Mouse (Mus musculus) skeletal muscle tissue, postnatal 0 days (tissue): ENCODE results near the gene AL731706.1. TPM values are rescaled to one million over a fixed set of nuclear protein-coding genes. Genes with fewer than 3 reads are reported as not detected.

ENCODE experiments used
- polyA plus RNA-seq: library from polyadenylated mRNA; unstranded; fragments of >200 nt; fragmentation: Nextera tagmentation; extraction: Ambion mirVana; gene quantifications from 2 replicates; pipeline ENCODE4 v1.2.1, GENCODE M21; 2015

Gene AL731706.1
- 44.6 and 45.8 TPM in 2 replicates for polyA plus RNA-seq

DNA sequence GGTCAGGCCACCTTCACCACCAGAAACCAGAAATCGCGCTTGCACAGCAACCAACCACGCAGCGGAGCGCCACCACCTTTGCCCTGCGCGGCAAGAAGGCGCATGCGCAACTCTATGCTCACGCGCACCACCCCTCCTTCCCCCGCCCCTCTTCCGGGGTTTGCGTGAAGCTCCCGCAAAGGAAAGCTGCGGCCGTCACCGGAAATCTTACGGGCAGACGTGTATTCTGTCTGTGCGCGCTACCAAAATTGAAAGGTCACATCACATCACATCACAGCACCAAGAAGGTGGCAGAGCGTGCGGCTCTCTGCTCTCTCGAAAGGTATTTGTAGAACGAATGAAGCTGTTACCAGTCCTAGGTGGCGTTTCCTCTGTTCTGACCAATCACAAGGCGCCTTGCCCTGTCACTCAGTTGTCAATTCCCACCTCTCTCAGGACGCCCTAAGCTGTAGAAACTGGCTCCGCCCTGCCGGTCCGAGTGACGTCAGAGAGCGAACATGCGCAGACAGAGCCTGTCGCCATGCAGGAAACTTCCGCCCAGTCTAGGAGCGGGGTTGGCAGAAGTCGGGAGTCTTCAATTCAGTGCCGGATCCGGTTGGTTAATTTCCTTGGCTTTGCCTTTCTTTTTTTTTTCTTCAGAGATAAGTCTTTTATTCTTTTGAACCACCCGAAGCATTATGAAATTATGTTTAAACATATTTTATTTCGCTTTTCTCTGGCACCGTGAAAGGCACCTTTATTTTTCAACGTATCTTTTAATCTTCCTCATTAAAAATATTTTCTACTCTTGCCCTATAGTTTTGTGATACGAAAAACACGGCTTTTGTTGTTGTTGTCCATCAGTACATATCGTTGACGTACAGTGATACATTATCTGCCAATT is at the start of gene AL731706.1, which contains the start of the genes Slx4ip and Mkks:
TSS of gene AL731706.1 (minus strand) at position 322 of the 883 bp plus-strand sequence.
TSS of gene Slx4ip (plus strand) at position 151 of the 883 bp plus-strand sequence.
TSS of gene Mkks (minus strand) at position 322 of the 883 bp plus-strand sequence.

DNA sequence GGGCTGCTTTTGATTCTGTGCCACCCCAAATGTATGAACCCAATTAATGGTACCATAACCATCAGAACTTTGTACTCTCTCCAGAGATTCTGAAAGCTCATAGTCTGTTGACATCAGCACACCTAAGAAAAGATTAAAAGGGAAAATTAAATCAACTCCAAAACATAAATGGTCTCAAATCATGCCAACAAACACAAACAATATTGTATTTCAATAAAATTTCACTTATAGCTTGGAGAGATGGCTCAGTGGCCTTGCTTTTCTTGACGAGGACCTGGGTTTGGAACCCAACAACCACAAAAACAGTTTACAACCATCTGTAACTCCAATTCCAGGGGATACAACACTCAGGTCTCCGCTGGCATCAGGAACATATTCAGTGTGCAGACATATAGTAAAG is 5.6 kb downstream of the AL731706.1 start, which contains the start of gene AL731706.2:
TSS of gene AL731706.2 (minus strand) at position 101 of the 400 bp plus-strand sequence.

Other genes with a start within 250 kb of the AL731706.1 start
- gene Snap25, start 177.9 kb downstream of the AL731706.1 start, polyA plus RNA-seq: 0.12 and 0.18 TPM in 2 replicates
- gene AL731706.2, start 5.7 kb downstream of the AL731706.1 start, polyA plus RNA-seq: 28.0 and 36.4 TPM in 2 replicates
- 1.8 TPM in 2 replicates for gene Slx4ip, start 171 bp downstream of the AL731706.1 start, polyA plus RNA-seq
- 9.0 and 18.2 TPM in 2 replicates for gene Mkks, start within 50 bp of the AL731706.1 start, polyA plus RNA-seq
- 7.8 and 8.2 TPM in 2 replicates for gene Jag1, start 225.3 kb upstream of the AL731706.1 start, polyA plus RNA-seq